8 mouse cellular contexts compared by ENCODE assay signal in genomic region chr8:69654358-69654981, GRCm38 (mm10). TPM values are rescaled to one million over a fixed set of nuclear protein-coding genes. Genes with fewer than 3 reads are reported as not detected.
A peak's percentile ranks its signal among the peaks of the same experiment; 100 is the strongest.
DNase-seq lines count a peak whose midpoint lies in the region; ATAC-seq lines count a peak whose summit lies in the region.

TSS of gene Zfp964 (plus strand) at chr8:69654479.

- H3K27me3 ChIP-seq in heart, embryonic 13.5 days (replicated peaks), result no peaks in the 10 kb centered on the region
- peaks cover 23% of the 10 kb centered on the region for H3K27me3 ChIP-seq in liver, embryonic 12.5 days (replicated peaks)
- H3K27me3 ChIP-seq in stomach, embryonic 15.5 days (replicated peaks), result no peaks in the 10 kb centered on the region

- ATAC-seq in heart, embryonic 13.5 days (ENCODE audit: extremely low read depth, insufficient number of reproducible peaks, low FRiP score, low TSS enrichment), result peak; percentile 94
- peak; percentile 90 for ATAC-seq in liver, embryonic 12.5 days
- ATAC-seq in stomach, embryonic 15.5 days (ENCODE audit: insufficient read depth, low FRiP score, low read depth), result peak; percentile 97

- H3K4me1 ChIP-seq in brown adipose tissue, adult 24 weeks (ENCODE audit: control insufficient read depth, insufficient read depth, insufficient read length, low read length), result no peaks in the 10 kb centered on the region
- H3K4me1 ChIP-seq in heart, embryonic 13.5 days, result peaks cover 6% of the 10 kb centered on the region
- H3K4me1 ChIP-seq in liver, embryonic 12.5 days, result peaks cover 11% of the 10 kb centered on the region
- H3K4me1 ChIP-seq in stomach, embryonic 15.5 days, result no peaks in the 10 kb centered on the region

- H3K9me3 ChIP-seq in heart, embryonic 13.5 days, result peaks cover 2% of the 10 kb centered on the region
- no peaks in the 10 kb centered on the region for H3K9me3 ChIP-seq in liver, embryonic 12.5 days (replicated peaks)
- H3K9me3 ChIP-seq in stomach, embryonic 15.5 days, result no peaks in the 10 kb centered on the region

- no peak within 1 kb of the TSS for H3K27ac ChIP-seq in brown adipose tissue, adult 24 weeks (replicated peaks; ENCODE audit: low read depth, low read length)
- peak within 1 kb of the TSS; percentile 88 for H3K27ac ChIP-seq in heart, embryonic 13.5 days (replicated peaks)
- H3K27ac ChIP-seq in liver, embryonic 12.5 days, result peak within 1 kb of the TSS; percentile 61
- H3K27ac ChIP-seq in stomach, embryonic 15.5 days, result peak within 1 kb of the TSS; percentile 89

- H3K36me3 ChIP-seq in heart, embryonic 13.5 days, result peaks cover 3% of the 10 kb centered on the region
- H3K36me3 ChIP-seq in liver, embryonic 12.5 days, result no peaks in the 10 kb centered on the region
- no peaks in the 10 kb centered on the region for H3K36me3 ChIP-seq in stomach, embryonic 15.5 days

- under 1% methylated on average over 55 of the region's 55 CpGs for WGBS in heart, embryonic 13.5 days
- 1% methylated on average over 55 of the region's 55 CpGs for WGBS in liver, embryonic 12.5 days (ENCODE audit: insufficient replicate concordance)
- under 1% methylated on average over 55 of the region's 55 CpGs for WGBS in stomach, embryonic 15.5 days

- peak within 1 kb of the TSS; percentile 90 for H3K4me2 ChIP-seq in heart, embryonic 13.5 days
- peak within 1 kb of the TSS; percentile 84 for H3K4me2 ChIP-seq in liver, embryonic 12.5 days
- peak within 1 kb of the TSS; percentile 87 for H3K4me2 ChIP-seq in stomach, embryonic 15.5 days

- peak within 1 kb of the TSS; percentile 87 for H3K9ac ChIP-seq in heart, embryonic 13.5 days
- peak within 1 kb of the TSS; percentile 67 for H3K9ac ChIP-seq in liver, embryonic 12.5 days
- H3K9ac ChIP-seq in stomach, embryonic 15.5 days, result peak within 1 kb of the TSS; percentile 57

- peak; percentile 86 for DNase-seq in CD4-positive helper T cell, adult 2 months (ENCODE audit: low read depth, low spot score)
- DNase-seq in fat pad, adult 2 months (ENCODE audit: extremely low read depth, low read depth, low spot score), result peak; percentile 42
- DNase-seq in kidney, postnatal 10 days, result peak; percentile 96
- peak; percentile 49 to 71 for DNase-seq in natural killer cell, adult 2 months (ENCODE audit: low spot score in 2 of 2)

- peak within 1 kb of the TSS; percentile 63 for H3K4me3 ChIP-seq in brown adipose tissue, adult 24 weeks (ENCODE audit: insufficient read depth, low read depth, low read length)
- peak within 1 kb of the TSS; percentile 65 for H3K4me3 ChIP-seq in heart, embryonic 13.5 days
- H3K4me3 ChIP-seq in liver, embryonic 12.5 days, result peak within 1 kb of the TSS; percentile 57
- H3K4me3 ChIP-seq in stomach, embryonic 15.5 days (replicated peaks), result peak within 1 kb of the TSS; percentile 59

RNA-seq across cellular contexts. Expression of gene Zfp964, which starts in this region (rescaled TPM):
- polyA plus RNA-seq in brown adipose tissue, adult 24 weeks (2012; ENCODE audit: insufficient read depth, insufficient read length, missing spikeins), result 1.8 and 2.6 TPM in 2 replicates
- 1.3 and 1.4 TPM in 2 replicates for polyA plus RNA-seq in heart, embryonic 13.5 days (2015; fragmentation: Nextera tagmentation; extraction: Ambion mirVana)
- 0.42 and 0.58 TPM in 2 replicates for polyA plus RNA-seq in liver, embryonic 12.5 days (2016; fragmentation: Nextera tagmentation; extraction: Ambion mirVana)
- polyA plus RNA-seq in stomach, embryonic 15.5 days (2015; fragmentation: Nextera tagmentation; extraction: Ambion mirVana), result 1.5 and 1.7 TPM in 2 replicates

Comparison
In these comparisons a context has a peak if more than half of its experiments do, and no peak if none do; other contexts are left out.
1. Peak in ATAC-seq, H3K4me3 ChIP-seq, H3K27ac ChIP-seq, H3K9ac ChIP-seq and H3K4me2 ChIP-seq in liver, embryonic 12.5 days; RNA of the gene not detected or under 1 TPM.
2. DNase-seq: peak in every context shown above with its lines; median percentile 96 in kidney, postnatal 10 days; 86 in CD4-positive helper T cell, adult 2 months; 60 in natural killer cell, adult 2 months; 42 in fat pad, adult 2 months.